Mouse (Mus musculus) forebrain, embryonic 13.5 days (tissue): ENCODE measurements around the gene Klf9. TPM values are rescaled to one million over a fixed set of nuclear protein-coding genes. Genes with fewer than 3 reads are reported as not detected.

Source experiments
- ATAC-seq: fragments of 200-750 bp; cut with Nextera tagmentation; 2 replicates; pipeline ENCODE4 v1.8.0; 2017
- H3K27ac ChIP-seq: fragments of 300-500 bp; sonication (generic); 2 replicates; pipeline ENCODE4 v1.5.1; 2015; ENCODE audit warnings: inconsistent platforms, mild to moderate bottlenecking, moderate library complexity
- H3K27me3 ChIP-seq: fragments of 300-500 bp; sonication (generic); 2 replicates; pipeline ENCODE4 v1.6.1; 2015; ENCODE audit warnings: mild to moderate bottlenecking, inconsistent platforms
- H3K36me3 ChIP-seq: fragments of 300-500 bp; sonication (generic); 2 replicates; pipeline ENCODE4 v1.6.1; 2015; ENCODE audit warnings: mild to moderate bottlenecking, inconsistent platforms; ENCODE audit not compliant: poor library complexity, severe bottlenecking
- H3K4me1 ChIP-seq: fragments of 300-500 bp; sonication (generic); 2 replicates; pipeline ENCODE4 v1.6.1; 2015; ENCODE audit warnings: inconsistent platforms
- H3K4me2 ChIP-seq: fragments of 300-500 bp; sonication (generic); 2 replicates; pipeline ENCODE4 v1.6.1; 2015; ENCODE audit warnings: inconsistent platforms, mild to moderate bottlenecking, moderate library complexity
- H3K4me3 ChIP-seq: fragments of 300-500 bp; sonication (generic); 2 replicates; pipeline ENCODE4 v1.5.1; 2015; ENCODE audit warnings: mild to moderate bottlenecking, inconsistent platforms
- H3K9ac ChIP-seq: fragments of 300-500 bp; sonication (generic); 2 replicates; pipeline ENCODE4 v1.6.1; 2015; ENCODE audit warnings: mild to moderate bottlenecking, inconsistent platforms
- H3K9me3 ChIP-seq: fragments of 300-500 bp; sonication (generic); replicated peaks from 2 replicates; pipeline ENCODE4 v1.6.1; 2016; ENCODE audit warnings: inconsistent platforms
- WGBS: fragments of 180-500 bp; shearing (Covaris S2); methylation state at CpG from one replicate; pipeline ENCODE4 v1.1.7; 2015; 5-methylcytosine and 5-hydroxymethylcytosine counted together
- polyA plus RNA-seq: library from polyadenylated mRNA; unstranded; fragments of >200 nt; fragmentation: Nextera tagmentation; extraction: Ambion mirVana; gene quantifications from 2 replicates; pipeline ENCODE4 v1.2.1, GENCODE M21; 2015

Klf9 gene
- polyA plus RNA-seq, 1 experiment from 2014 or later, result 0.97 TPM

GRCm38 (mm10) chr19:23152201-23152640 is 11.2 kb downstream of the Klf9 start:
- no peak overlapping the region for H3K27ac ChIP-seq
- H3K27me3 ChIP-seq, result no peaks in the 10 kb centered on the region
- no peaks in the 10 kb centered on the region for H3K9me3 ChIP-seq
- WGBS, result 33% methylated on average over 4 of the region's 4 CpGs
- H3K4me1 ChIP-seq, result 0 out of 2 replicates have a peak, but pooled peaks cover 2% of the 10 kb centered on the region
- no peak overlapping the region for H3K9ac ChIP-seq
- ATAC-seq, result no peak
- H3K4me2 ChIP-seq, result no peak overlapping the region
- no peak overlapping the region for H3K4me3 ChIP-seq
- H3K36me3 ChIP-seq, result no peaks in the 10 kb centered on the region

GRCm38 (mm10) chr19:23152771-23153605 is 12.0 kb downstream of the Klf9 start:
- no peak for ATAC-seq
- Histone ChIP-seq H3K36me3 (no peaks in the 10 kb centered on the region), H3K4me1 (0 out of 2 replicates have a peak, but pooled peaks cover 2% of the 10 kb centered on the region), H3K9me3 (no peaks in the 10 kb centered on the region), H3K4me3 (no peak overlapping the region), H3K27ac (no peak overlapping the region), H3K27me3 (no peaks in the 10 kb centered on the region), H3K9ac (no peak overlapping the region), H3K4me2 (no peak overlapping the region)
- 77% methylated on average over 25 of the region's 25 CpGs for WGBS

GRCm38 (mm10) chr19:23153606-23154127 is 12.6 kb downstream of the Klf9 start:
- no peak overlapping the region for H3K9ac ChIP-seq
- 0 out of 2 replicates have a peak, but pooled peaks cover 2% of the 10 kb centered on the region for H3K4me1 ChIP-seq
- 54% methylated on average over 5 of the region's 5 CpGs for WGBS
- H3K4me2 ChIP-seq, result no peak overlapping the region
- H3K9me3 ChIP-seq, result no peaks in the 10 kb centered on the region
- ATAC-seq, result no peak
- no peaks in the 10 kb centered on the region for H3K36me3 ChIP-seq
- H3K27ac ChIP-seq, result no peak overlapping the region
- H3K27me3 ChIP-seq, result no peaks in the 10 kb centered on the region
- H3K4me3 ChIP-seq, result no peak overlapping the region

- H3K4me2 ChIP-seq, result no peak overlapping the region
- H3K36me3 ChIP-seq, result no peaks in the 10 kb centered on the region
- ATAC-seq, result no peak
- no peaks in the 10 kb centered on the region for H3K9me3 ChIP-seq
- H3K4me1 ChIP-seq, result peaks cover 7% of the 10 kb centered on the region; the same call in 1 of the 2 replicates
- H3K9ac ChIP-seq, result no peak overlapping the region
- WGBS, result 81% methylated on average over 10 of the region's 10 CpGs
- no peak overlapping the region for H3K27ac ChIP-seq
- H3K4me3 ChIP-seq, result no peak overlapping the region
- H3K27me3 ChIP-seq, result no peaks in the 10 kb centered on the region
Measured at GRCm38 (mm10) chr19:23159780-23160395, 18.9 kb downstream of the Klf9 start.

- H3K4me3 ChIP-seq, result no peak overlapping the region
- WGBS, result 19% methylated on average over 8 of the region's 8 CpGs
- no peak for ATAC-seq
- H3K4me2 ChIP-seq, result no peak overlapping the region
- no peaks in the 10 kb centered on the region for H3K27me3 ChIP-seq
- H3K27ac ChIP-seq, result no peak overlapping the region
- no peak overlapping the region for H3K9ac ChIP-seq
- no peaks in the 10 kb centered on the region for H3K9me3 ChIP-seq
- peaks cover 7% of the 10 kb centered on the region for H3K4me1 ChIP-seq
- no peaks in the 10 kb centered on the region for H3K36me3 ChIP-seq
Measured at GRCm38 (mm10) chr19:23162387-23162809, 21.4 kb downstream of the Klf9 start.

GRCm38 (mm10) chr19:23162877-23163276 is 21.9 kb downstream of the Klf9 start:
- H3K9ac ChIP-seq, result no peak overlapping the region
- 79% methylated on average over 6 of the region's 6 CpGs for WGBS
- ATAC-seq, result no peak

GRCm38 (mm10) chr19:23163361-23163760 is 22.3 kb downstream of the Klf9 start:
- Histone ChIP-seq H3K27me3 (no peaks in the 10 kb centered on the region), H3K36me3 (no peaks in the 10 kb centered on the region), H3K4me2 (no peak overlapping the region), H3K4me3 (no peak overlapping the region), H3K4me1 (peaks cover 7% of the 10 kb centered on the region), H3K9ac (no peak overlapping the region), H3K27ac (no peak overlapping the region), H3K9me3 (no peaks in the 10 kb centered on the region)
- no peak for ATAC-seq
- WGBS, result 60% methylated on average over 3 of the region's 3 CpGs

More at GRCm38 (mm10) chr19:23162877-23163276, 21.9 kb downstream of the Klf9 start:
- no peak overlapping the region for H3K4me3 ChIP-seq
- peaks cover 7% of the 10 kb centered on the region for H3K4me1 ChIP-seq
- no peaks in the 10 kb centered on the region for H3K36me3 ChIP-seq
- no peak overlapping the region for H3K4me2 ChIP-seq
- H3K9me3 ChIP-seq, result no peaks in the 10 kb centered on the region
- no peaks in the 10 kb centered on the region for H3K27me3 ChIP-seq
- no peak overlapping the region for H3K27ac ChIP-seq

GRCm38 (mm10) chr19:23164651-23165240 is 23.7 kb downstream of the Klf9 start:
- no peak for ATAC-seq
- no peak overlapping the region for H3K27ac ChIP-seq
- no peaks in the 10 kb centered on the region for H3K27me3 ChIP-seq
- no peak overlapping the region for H3K4me3 ChIP-seq
- no peak overlapping the region for H3K4me2 ChIP-seq
- H3K4me1 ChIP-seq, result peaks cover 7% of the 10 kb centered on the region
- no peak overlapping the region for H3K9ac ChIP-seq
- H3K9me3 ChIP-seq, result no peaks in the 10 kb centered on the region
- H3K36me3 ChIP-seq, result no peaks in the 10 kb centered on the region
- 93% methylated on average over 16 of the region's 16 CpGs for WGBS

GRCm38 (mm10) chr19:23166550-23167284 is 25.7 kb downstream of the Klf9 start:
- H3K4me3 ChIP-seq, result no peak overlapping the region
- H3K4me1 ChIP-seq, result peaks cover 7% of the 10 kb centered on the region
- H3K9ac ChIP-seq, result no peak overlapping the region
- no peaks in the 10 kb centered on the region for H3K9me3 ChIP-seq
- WGBS, result 69% methylated on average over 11 of the region's 11 CpGs
- no peak overlapping the region for H3K27ac ChIP-seq
- H3K36me3 ChIP-seq, result no peaks in the 10 kb centered on the region
- H3K27me3 ChIP-seq, result no peaks in the 10 kb centered on the region
- no peak for ATAC-seq
- H3K4me2 ChIP-seq, result no peak overlapping the region

GRCm38 (mm10) chr19:23168899-23169658 is 28.1 kb downstream of the Klf9 start:
- Histone ChIP-seq H3K36me3 (no peaks in the 10 kb centered on the region), H3K4me1 (no peaks in the 10 kb centered on the region; the same call in 1 of the 2 replicates), H3K4me3 (no peak overlapping the region), H3K9ac (no peak overlapping the region), H3K4me2 (no peak overlapping the region), H3K9me3 (0 out of 2 replicates have a peak, but pooled peaks cover 3% of the 10 kb centered on the region), H3K27me3 (no peaks in the 10 kb centered on the region), H3K27ac (no peak overlapping the region)
- 87% methylated on average over 5 of the region's 5 CpGs for WGBS
- ATAC-seq, result no peak

GRCm38 (mm10) chr19:23169659-23170050 is 28.6 kb downstream of the Klf9 start:
- ATAC-seq, result no peak
- WGBS, result 100% methylated on average over 2 of the region's 2 CpGs
- H3K4me2 ChIP-seq, result no peak overlapping the region

More at GRCm38 (mm10) chr19:23169659-23170050, 28.6 kb downstream of the Klf9 start:
- H3K4me1 ChIP-seq, result no peaks in the 10 kb centered on the region; the same call in 1 of the 2 replicates
- H3K36me3 ChIP-seq, result no peaks in the 10 kb centered on the region
- no peak overlapping the region for H3K9ac ChIP-seq
- no peaks in the 10 kb centered on the region for H3K27me3 ChIP-seq
- no peak overlapping the region for H3K27ac ChIP-seq
- H3K4me3 ChIP-seq, result no peak overlapping the region
- H3K9me3 ChIP-seq, result 0 out of 2 replicates have a peak, but pooled peaks cover 3% of the 10 kb centered on the region
